Mouse (Mus musculus) limb, embryonic 11.5 days (tissue): ENCODE data around the gene Gpr182. TPM values are rescaled to one million over a fixed set of nuclear protein-coding genes. Genes with fewer than 3 reads are reported as not detected.
A peak's percentile ranks its signal among the peaks of the same experiment; 100 is the strongest.

Experiments used
- ATAC-seq: fragments of 200-750 bp; cut with Nextera tagmentation; 2 replicates; pipeline ENCODE4 v1.8.0; 2017; ENCODE audit warnings: low read depth; ENCODE audit not compliant: insufficient number of reproducible peaks, low FRiP score, low TSS enrichment
- DNase-seq: peaks from one replicate; pipeline ENCODE4 v3.0.0-alpha.2; 2015; ENCODE audit warnings: low spot score
- H3K27ac ChIP-seq: fragments of 300-500 bp; sonication (generic); replicated peaks from 2 replicates; pipeline ENCODE4 v1.5.1; 2014; ENCODE audit warnings: low read depth, mild to moderate bottlenecking, low read length
- H3K27me3 ChIP-seq: fragments of 300-500 bp; sonication (generic); 2 replicates; pipeline ENCODE4 v1.6.1; 2014; ENCODE audit warnings: mild to moderate bottlenecking, low read length, mixed read lengths; ENCODE audit not compliant: control insufficient read depth, insufficient read depth
- H3K36me3 ChIP-seq: fragments of 300-500 bp; sonication (generic); 2 replicates; pipeline ENCODE4 v1.6.1; 2014; ENCODE audit warnings: mild to moderate bottlenecking, low read length, moderate library complexity, mixed read lengths; ENCODE audit not compliant: control insufficient read depth, insufficient read depth
- H3K4me1 ChIP-seq: fragments of 300-500 bp; sonication (generic); 2 replicates; pipeline ENCODE4 v1.6.1; 2014; ENCODE audit warnings: low read length, mixed read lengths; ENCODE audit not compliant: control insufficient read depth, insufficient read depth
- H3K4me2 ChIP-seq: fragments of 300-500 bp; sonication (generic); 2 replicates; pipeline ENCODE4 v1.6.1; 2014; ENCODE audit warnings: low read depth, mild to moderate bottlenecking, moderate library complexity; ENCODE audit not compliant: severe bottlenecking
- H3K4me3 ChIP-seq: fragments of 300-500 bp; sonication (generic); 2 replicates; pipeline ENCODE4 v1.5.1; 2014; ENCODE audit warnings: low read depth, low read length
- H3K9ac ChIP-seq: fragments of 300-500 bp; sonication (generic); 2 replicates; pipeline ENCODE4 v1.6.1; 2014; ENCODE audit warnings: mild to moderate bottlenecking, low read length
- H3K9me3 ChIP-seq: fragments of 300-500 bp; sonication (generic); 2 replicates; pipeline ENCODE4 v1.6.1; 2016; ENCODE audit warnings: low read length; ENCODE audit not compliant: control insufficient read depth
- WGBS: fragments of 180-500 bp; shearing (Covaris S2); extraction: QIAGEN DNeasy Blood & Tissue Kit; methylation state at CpG from one replicate; pipeline ENCODE4 v1.1.7; 2014; 5-methylcytosine and 5-hydroxymethylcytosine counted together
- polyA plus RNA-seq: library from polyadenylated mRNA; unstranded; fragments of >200 nt; fragmentation: Nextera tagmentation; extraction: Ambion mirVana; gene quantifications from 2 replicates; pipeline ENCODE4 v1.2.1, GENCODE M21; 2014

The Gpr182 gene
- polyA plus RNA-seq, 1 experiment from 2014 or later = 0.33 TPM

DNA sequence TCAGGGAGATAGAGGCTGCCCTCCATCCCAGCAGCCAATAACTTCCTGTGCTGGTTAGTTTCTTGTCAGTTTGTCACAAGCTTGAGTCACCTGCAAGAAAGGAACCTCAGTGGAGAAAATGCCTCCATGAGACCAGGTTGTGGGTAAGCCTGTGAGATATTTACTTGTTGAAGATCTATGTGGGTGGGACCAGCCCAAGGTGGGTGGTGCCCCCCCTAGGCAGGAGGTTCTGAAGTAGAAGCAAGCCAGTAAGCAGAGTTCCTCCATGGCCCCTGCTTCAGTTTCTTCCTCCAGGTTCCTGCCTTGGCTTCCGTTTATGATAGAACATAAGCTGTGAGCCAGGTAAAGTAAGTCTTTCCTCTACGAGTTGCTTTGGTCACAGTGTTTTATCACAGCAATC is 15.3 kb downstream of the Gpr182 start:
- Histone ChIP-seq H3K27ac (no peak overlapping the region), H3K4me3 (no peak overlapping the region), H3K27me3 (no peaks in the 10 kb centered on the region), H3K4me2 (no peak overlapping the region), H3K36me3 (no peaks in the 10 kb centered on the region; the same call in 1 of the 2 replicates), H3K9ac (no peak overlapping the region), H3K9me3 (no peaks in the 10 kb centered on the region), H3K4me1 (no peaks in the 10 kb centered on the region)
- ATAC-seq (no peak), DNase-seq (no peak)
- 87% methylated on average over 2 of the region's 2 CpGs for WGBS

DNA sequence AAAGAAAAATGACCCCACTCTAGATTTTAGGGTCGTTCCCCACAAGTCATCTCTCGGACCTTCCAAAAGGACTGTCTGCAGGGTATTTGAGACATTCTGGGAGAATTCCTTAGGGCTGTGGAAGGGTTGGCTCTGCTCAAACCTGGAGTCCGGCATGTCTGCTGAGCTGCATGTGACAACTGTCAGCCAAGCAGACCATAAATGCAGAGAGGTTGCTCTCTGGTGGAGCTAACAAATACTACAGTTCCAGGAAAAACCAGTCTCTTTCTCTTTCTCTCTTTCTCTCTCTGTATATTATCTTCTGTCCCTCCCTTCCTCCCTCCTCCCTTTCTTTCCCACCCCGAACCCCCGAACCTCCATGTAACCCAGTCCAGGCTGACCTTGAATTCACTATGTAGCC is 17.1 kb downstream of the Gpr182 start:
- WGBS = 49% methylated on average over 5 of the region's 5 CpGs
- no peaks in the 10 kb centered on the region for H3K9me3 ChIP-seq
- no peak overlapping the region for H3K4me2 ChIP-seq
- H3K9ac ChIP-seq = no peak overlapping the region
- H3K4me1 ChIP-seq = no peaks in the 10 kb centered on the region
- no peaks in the 10 kb centered on the region for H3K27me3 ChIP-seq
- H3K36me3 ChIP-seq = no peaks in the 10 kb centered on the region
- H3K4me3 ChIP-seq = no peak overlapping the region
- DNase-seq (no peak), ATAC-seq (no peak)
- no peak overlapping the region for H3K27ac ChIP-seq

DNA sequence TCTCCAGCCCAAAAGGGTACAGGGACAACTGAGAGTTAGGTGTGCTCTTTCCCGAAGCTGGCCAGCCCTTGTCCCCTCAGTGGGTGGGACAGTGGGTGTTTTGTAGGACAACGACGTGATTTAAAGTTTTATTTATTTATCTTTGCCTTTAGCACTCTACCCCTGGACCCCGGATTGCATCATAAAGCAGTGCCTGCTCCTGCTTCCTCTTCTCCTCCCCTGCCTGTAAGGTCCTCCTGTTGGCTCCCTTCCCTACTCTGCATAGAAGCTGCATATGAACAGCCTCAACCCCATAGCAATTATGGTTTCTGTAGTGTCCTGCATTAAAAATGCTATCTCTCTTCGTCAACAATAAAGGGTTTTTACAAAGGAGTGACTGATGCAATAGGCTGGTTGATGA is 20.1 kb downstream of the Gpr182 start:
- Histone ChIP-seq H3K9ac (no peak overlapping the region), H3K27me3 (no peaks in the 10 kb centered on the region), H3K4me1 (no peaks in the 10 kb centered on the region), H3K36me3 (no peaks in the 10 kb centered on the region), H3K27ac (no peak overlapping the region), H3K4me2 (no peak overlapping the region), H3K4me3 (no peak overlapping the region), H3K9me3 (no peaks in the 10 kb centered on the region)
- ATAC-seq (no peak), DNase-seq (no peak)
- WGBS = 28% methylated on average over 5 of the region's 5 CpGs

DNA sequence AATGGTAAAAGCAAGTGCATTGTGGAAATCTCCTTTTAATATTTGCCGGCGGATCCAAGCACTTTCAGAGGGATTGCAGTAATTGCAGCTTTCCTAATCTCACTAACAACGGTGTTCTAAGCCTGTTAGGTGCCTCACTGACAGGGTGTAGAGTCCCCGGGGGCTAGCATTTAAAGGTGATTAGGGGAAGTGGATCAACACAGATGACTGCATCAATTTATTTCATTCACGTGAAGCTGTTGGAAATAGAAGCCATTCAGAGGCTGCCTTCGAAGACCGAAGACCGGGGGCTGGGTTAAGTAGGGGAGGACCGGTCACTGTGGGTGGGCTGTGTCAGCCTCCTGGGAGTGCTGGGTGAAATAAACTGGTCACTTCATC is 20.6 kb downstream of the Gpr182 start:
- H3K4me1 ChIP-seq = no peaks in the 10 kb centered on the region
- 42% methylated on average over 9 of the region's 9 CpGs for WGBS
- H3K4me2 ChIP-seq = no peak overlapping the region
- no peak overlapping the region for H3K9ac ChIP-seq
- no peaks in the 10 kb centered on the region for H3K36me3 ChIP-seq
- no peak overlapping the region for H3K27ac ChIP-seq
- H3K4me3 ChIP-seq = no peak overlapping the region
- H3K9me3 ChIP-seq = no peaks in the 10 kb centered on the region
- H3K27me3 ChIP-seq = no peaks in the 10 kb centered on the region
- ATAC-seq (no peak), DNase-seq (no peak)

DNA sequence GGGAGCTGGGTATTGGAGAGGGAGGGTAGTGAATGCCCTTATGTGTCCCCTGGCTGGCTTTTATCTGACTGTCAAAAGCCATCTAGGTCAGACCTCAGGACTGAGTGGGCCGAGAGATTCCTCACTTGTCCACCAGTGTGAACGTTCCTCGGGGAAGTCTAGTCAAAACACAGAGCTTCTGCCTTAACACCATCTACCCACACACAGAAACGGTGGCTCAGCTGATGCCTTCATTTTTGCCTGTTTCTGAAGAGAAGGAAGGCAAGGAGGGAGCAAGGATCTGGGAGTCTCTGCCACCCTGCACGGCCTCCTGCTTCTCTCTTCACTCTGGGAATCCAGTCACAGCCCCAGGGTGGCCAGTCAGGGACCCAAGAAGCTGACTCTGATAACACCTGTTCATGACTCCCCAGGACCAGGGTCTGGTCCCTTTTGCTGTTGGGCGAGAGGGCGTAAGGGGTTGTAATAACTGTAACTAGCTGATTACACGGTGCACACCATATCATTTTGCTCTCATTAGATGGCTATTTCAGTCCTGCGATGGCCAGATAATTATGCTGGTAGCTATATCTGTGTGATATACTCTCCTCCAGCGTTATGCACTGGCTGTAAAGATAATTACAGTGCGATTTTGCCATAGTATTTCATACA is 21.1 kb downstream of the Gpr182 start:
- H3K36me3 ChIP-seq = no peaks in the 10 kb centered on the region
- no peaks in the 10 kb centered on the region for H3K4me1 ChIP-seq
- H3K27ac ChIP-seq = no peak overlapping the region
- H3K9ac ChIP-seq = no peak overlapping the region
- no peak overlapping the region for H3K4me3 ChIP-seq
- no peaks in the 10 kb centered on the region for H3K9me3 ChIP-seq
- ATAC-seq (no peak), DNase-seq (no peak)
- WGBS = 73% methylated on average over 11 of the region's 11 CpGs
- no peak overlapping the region for H3K4me2 ChIP-seq
- H3K27me3 ChIP-seq = no peaks in the 10 kb centered on the region

DNA sequence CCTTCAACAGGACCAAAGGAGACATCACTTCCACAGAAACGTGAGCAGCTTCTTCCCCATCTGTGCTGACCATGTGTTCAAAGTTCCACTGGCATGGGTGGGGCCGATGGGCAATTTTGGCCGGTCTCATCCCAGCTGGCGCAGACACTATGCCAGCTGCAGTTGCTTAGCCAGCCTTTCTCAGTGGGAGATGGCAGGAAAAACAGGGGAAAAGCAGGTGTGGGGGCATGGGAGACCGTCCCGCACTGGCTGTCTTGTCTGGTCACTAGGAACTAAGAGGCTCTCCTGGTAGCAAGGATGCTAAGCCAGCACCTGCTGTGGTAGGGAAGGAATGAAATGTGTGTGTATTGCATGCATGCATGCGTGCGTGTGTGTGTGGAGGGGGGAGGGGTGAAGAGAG is 23.1 kb downstream of the Gpr182 start:
- H3K4me2 ChIP-seq = no peak overlapping the region
- H3K27ac ChIP-seq = no peak overlapping the region
- no peaks in the 10 kb centered on the region for H3K27me3 ChIP-seq
- H3K9ac ChIP-seq = no peak overlapping the region
- ATAC-seq (no peak), DNase-seq (no peak)
- no peak overlapping the region for H3K4me3 ChIP-seq
- H3K4me1 ChIP-seq = no peaks in the 10 kb centered on the region
- H3K36me3 ChIP-seq = no peaks in the 10 kb centered on the region
- WGBS = 79% methylated on average over 8 of the region's 8 CpGs
- H3K9me3 ChIP-seq = no peaks in the 10 kb centered on the region

DNA sequence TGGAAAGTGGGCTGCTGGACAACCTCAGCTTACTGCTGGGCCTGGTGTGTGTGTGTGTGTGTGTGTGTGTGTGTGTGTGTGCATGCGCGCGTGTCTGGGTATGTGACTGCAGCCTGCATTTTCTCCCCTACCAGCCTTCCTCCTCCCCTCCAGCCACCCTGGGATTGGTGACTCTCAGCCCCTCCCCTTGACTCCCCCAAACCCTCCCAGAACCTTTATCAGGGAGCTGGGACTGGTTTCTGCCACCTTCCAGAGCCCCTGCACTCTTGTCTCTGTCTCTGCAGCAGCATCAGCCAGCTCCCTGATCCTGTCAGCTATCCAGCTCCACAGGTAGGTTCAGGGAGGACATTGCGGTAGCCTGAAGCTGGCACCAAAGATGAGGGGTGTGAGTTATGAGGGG is 26.4 kb downstream of the Gpr182 start:
- peaks cover 9% of the 10 kb centered on the region for H3K4me1 ChIP-seq
- H3K27ac ChIP-seq = no peak overlapping the region
- peaks cover 3% of the 10 kb centered on the region; the same call in 1 of the 2 replicates for H3K27me3 ChIP-seq
- no peak for DNase-seq
- 0 out of 2 replicates have a peak overlapping the region, but pooled peaks have one; percentile 7 for H3K4me2 ChIP-seq
- no peak overlapping the region for H3K4me3 ChIP-seq
- WGBS = 78% methylated on average over 4 of the region's 4 CpGs
- ATAC-seq = no peak
- H3K9me3 ChIP-seq = no peaks in the 10 kb centered on the region
- H3K9ac ChIP-seq = no peak overlapping the region
- no peaks in the 10 kb centered on the region for H3K36me3 ChIP-seq

DNA sequence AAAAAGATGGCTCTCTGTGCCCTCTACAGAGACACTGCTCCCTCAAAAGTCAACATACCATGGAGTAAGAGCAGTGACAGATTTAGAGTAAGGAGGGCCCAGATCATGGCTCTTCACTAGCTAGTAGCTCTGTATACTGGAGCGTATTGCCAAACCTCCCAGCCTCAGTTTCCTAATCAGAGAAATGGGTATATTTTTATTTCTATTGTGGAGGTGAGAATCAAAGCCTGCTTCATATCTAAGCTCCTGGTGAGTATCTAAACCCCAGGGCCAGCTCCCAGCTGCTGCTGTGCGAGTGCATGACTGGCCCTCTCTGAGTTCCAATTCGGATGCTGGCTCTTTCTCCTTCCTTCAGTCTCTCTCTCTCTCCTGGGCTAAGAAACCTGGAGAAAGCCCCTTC is 27.4 kb downstream of the Gpr182 start, which contains the start of gene Tac2:
Gene Tac2, plus strand, starts transcription at position 301 of the 400 bp plus-strand sequence.
- peaks cover 3% of the 10 kb centered on the region; the same call in 1 of the 2 replicates for H3K27me3 ChIP-seq
- WGBS = 83% methylated on average over 3 of the region's 3 CpGs

More for the DNA sequence above, 27.4 kb downstream of the Gpr182 start, which contains the start of gene Tac2:
- DNase-seq (no peak), ATAC-seq (no peak)
- Histone ChIP-seq H3K27ac (no peak within 1 kb of the TSS), H3K9ac (no peak within 1 kb of the TSS), H3K4me3 (no peak within 1 kb of the TSS), H3K4me1 (peaks cover 9% of the 10 kb centered on the region), H3K4me2 (0 out of 2 replicates have a peak within 1 kb of the TSS, but pooled peaks have one; percentile 7), H3K9me3 (no peaks in the 10 kb centered on the region), H3K36me3 (no peaks in the 10 kb centered on the region)
